Mouse (Mus musculus): Measurements from ENCODE around the gene Spata2. TPM values are rescaled to one million over a fixed set of nuclear protein-coding genes. Genes with fewer than 3 reads are reported as not detected.

Spata2 gene
- polyA plus RNA-seq, 1 experiment from 2014 or later = 11.7 TPM

DNA sequence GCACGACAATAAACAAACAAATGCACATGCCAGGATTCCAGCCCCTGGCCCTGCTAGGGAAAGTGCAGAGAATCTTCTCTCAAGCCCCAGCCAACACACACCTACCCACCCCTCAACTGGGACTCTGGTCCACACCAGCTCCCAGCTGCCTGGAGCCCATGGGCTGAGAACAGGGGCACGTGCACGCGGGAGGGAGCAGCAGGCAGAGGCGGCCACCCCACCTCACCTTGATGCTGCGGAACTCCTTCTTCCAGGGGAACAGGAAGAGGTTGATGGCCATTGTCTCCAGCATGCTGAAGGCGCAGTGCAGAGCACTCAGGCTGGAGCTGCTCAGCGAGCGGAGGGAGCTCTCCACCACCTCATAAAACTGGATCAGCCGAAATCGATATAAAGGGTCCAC, 7.8 kb downstream of the Spata2 start:
- H3K4me3 ChIP-seq (ENCODE audit: control insufficient read depth in 1 of 2, insufficient read depth in 1 of 2, low read depth in 1 of 2, low read length in 2 of 2) = no peak overlapping the region
- H3K4me2 ChIP-seq (ENCODE audit: low read length) = no peak overlapping the region
- H3K27ac ChIP-seq (replicated peaks in 1 of 2; ENCODE audit: control insufficient read depth in 1 of 2, insufficient read depth in 1 of 2, low read depth in 2 of 2, low read length in 2 of 2) = no peak overlapping the region
- H3K4me1 ChIP-seq (ENCODE audit: control insufficient read depth in 2 of 2, insufficient read depth in 2 of 2, low read length in 2 of 2) = peaks cover 0 to 17% of the 10 kb centered on the region in 2 experiments; a peak in 3 of 4 replicates
- no peaks in the 10 kb centered on the region for H3K27me3 ChIP-seq (ENCODE audit: control insufficient read depth, insufficient read depth, low read length)
- peaks cover 45% of the 10 kb centered on the region for H3K36me3 ChIP-seq (ENCODE audit: control insufficient read depth, insufficient read depth, low read length)
- H3K9me3 ChIP-seq (ENCODE audit: control insufficient read depth, low read length) = no peaks in the 10 kb centered on the region
- no peak overlapping the region for H3K9ac ChIP-seq (ENCODE audit: low read length)
- no peak for ATAC-seq (ENCODE audit: insufficient number of reproducible peaks, insufficient read depth, low FRiP score, low read depth)
- WGBS = 90% methylated on average over 11 of the region's 11 CpGs

DNA sequence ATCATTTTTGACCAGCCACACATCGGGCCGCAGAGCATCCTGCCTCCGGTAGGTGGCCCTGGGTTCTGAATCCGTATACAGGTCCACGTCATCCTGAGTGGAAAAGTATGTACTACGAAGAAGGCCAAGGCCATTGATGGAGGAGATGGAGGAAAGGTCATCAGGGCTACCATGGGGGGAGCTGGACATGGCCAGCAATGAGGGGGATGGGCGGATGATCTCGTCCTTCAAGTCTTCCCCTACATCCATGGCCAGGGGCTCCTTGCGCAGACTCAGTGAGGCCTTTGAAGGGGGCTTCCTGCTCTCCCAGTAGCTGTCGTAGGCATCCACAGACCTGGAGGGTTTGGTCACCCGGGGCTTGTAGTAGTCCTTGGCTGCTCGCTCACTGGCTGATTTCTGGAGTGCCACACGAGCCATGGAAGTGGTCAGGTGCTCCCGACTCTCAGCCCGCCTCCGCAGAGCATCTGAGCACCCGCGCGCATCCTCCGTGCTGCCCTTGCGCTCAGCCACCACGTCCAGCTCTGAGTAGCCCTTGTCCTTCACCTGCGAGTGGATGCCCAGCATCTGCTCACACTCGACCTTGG, 8.8 kb downstream of the Spata2 start:
- H3K9me3 ChIP-seq (ENCODE audit: control insufficient read depth, low read length) = no peaks in the 10 kb centered on the region
- ATAC-seq (ENCODE audit: insufficient number of reproducible peaks, insufficient read depth, low FRiP score, low read depth) = 0 out of 2 replicates have a peak, but pooled peaks have one; percentile 10
- H3K4me2 ChIP-seq (ENCODE audit: low read length) = no peak overlapping the region
- no peak overlapping the region for H3K27ac ChIP-seq (replicated peaks in 1 of 2; ENCODE audit: control insufficient read depth in 1 of 2, insufficient read depth in 1 of 2, low read depth in 2 of 2, low read length in 2 of 2)
- H3K4me1 ChIP-seq (ENCODE audit: control insufficient read depth in 2 of 2, insufficient read depth in 2 of 2, low read length in 2 of 2) = peaks cover 0 to 17% of the 10 kb centered on the region in 2 experiments; a peak in 3 of 4 replicates
- peaks cover 45% of the 10 kb centered on the region for H3K36me3 ChIP-seq (ENCODE audit: control insufficient read depth, insufficient read depth, low read length)
- no peak overlapping the region for H3K9ac ChIP-seq (ENCODE audit: low read length)
- H3K27me3 ChIP-seq (ENCODE audit: control insufficient read depth, insufficient read depth, low read length) = no peaks in the 10 kb centered on the region
- 93% methylated on average over 24 of the region's 24 CpGs for WGBS
- no peak overlapping the region for H3K4me3 ChIP-seq (ENCODE audit: control insufficient read depth in 1 of 2, insufficient read depth in 1 of 2, low read depth in 1 of 2, low read length in 2 of 2)

DNA sequence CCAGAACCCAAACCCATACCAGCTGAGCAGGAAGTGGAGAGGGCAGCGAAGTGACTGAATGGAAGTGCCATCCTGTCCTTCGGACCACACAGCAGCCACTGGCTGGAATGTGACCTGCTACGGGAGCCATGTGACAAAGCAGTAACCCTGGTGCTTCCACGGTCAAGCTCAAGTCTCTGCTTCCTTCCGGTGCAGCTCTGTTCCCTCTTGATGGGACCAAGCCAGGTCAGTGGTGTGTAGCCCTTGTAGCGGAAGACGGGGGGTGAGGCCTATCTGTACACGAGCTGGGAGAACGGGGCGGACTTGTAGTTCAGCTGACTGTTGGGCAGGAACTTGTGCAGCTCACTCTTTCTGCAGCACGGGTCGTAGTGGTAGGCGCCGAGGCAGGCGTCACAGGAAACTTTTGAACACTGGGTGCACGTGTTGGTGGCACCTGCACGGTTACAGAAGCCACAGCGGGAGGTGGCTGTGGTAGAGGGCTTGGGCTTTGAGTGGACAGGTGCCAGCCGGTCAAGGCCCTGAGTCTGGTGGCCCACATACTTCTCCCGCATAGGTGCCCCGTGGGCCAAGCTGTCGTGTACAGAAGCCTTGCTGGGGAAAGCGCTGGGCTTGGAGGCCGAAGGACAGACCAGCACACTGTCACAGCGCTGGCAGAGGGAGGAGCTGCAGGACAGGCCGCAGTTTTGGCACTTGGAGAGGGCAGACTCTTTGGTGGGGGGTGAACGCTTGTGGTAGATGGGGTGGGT, 9.4 kb downstream of the Spata2 start:
- H3K27me3 ChIP-seq (ENCODE audit: control insufficient read depth, insufficient read depth, low read length) = no peaks in the 10 kb centered on the region
- no peak overlapping the region for H3K4me3 ChIP-seq (ENCODE audit: control insufficient read depth in 1 of 2, insufficient read depth in 1 of 2, low read depth in 1 of 2, low read length in 2 of 2)
- ATAC-seq (ENCODE audit: insufficient number of reproducible peaks, insufficient read depth, low FRiP score, low read depth) = no peak
- WGBS = 88% methylated on average over 27 of the region's 27 CpGs
- no peak overlapping the region for H3K27ac ChIP-seq (replicated peaks in 1 of 2; ENCODE audit: control insufficient read depth in 1 of 2, insufficient read depth in 1 of 2, low read depth in 2 of 2, low read length in 2 of 2)
- H3K9me3 ChIP-seq (ENCODE audit: control insufficient read depth, low read length) = no peaks in the 10 kb centered on the region
- H3K4me1 ChIP-seq (ENCODE audit: control insufficient read depth in 2 of 2, insufficient read depth in 2 of 2, low read length in 2 of 2) = peaks cover 0 to 11% of the 10 kb centered on the region in 2 experiments; a peak in 3 of 4 replicates
- no peak overlapping the region for H3K4me2 ChIP-seq (ENCODE audit: low read length)
- H3K36me3 ChIP-seq (ENCODE audit: control insufficient read depth, insufficient read depth, low read length) = peaks cover 43% of the 10 kb centered on the region
- no peak overlapping the region for H3K9ac ChIP-seq (ENCODE audit: low read length)

DNA sequence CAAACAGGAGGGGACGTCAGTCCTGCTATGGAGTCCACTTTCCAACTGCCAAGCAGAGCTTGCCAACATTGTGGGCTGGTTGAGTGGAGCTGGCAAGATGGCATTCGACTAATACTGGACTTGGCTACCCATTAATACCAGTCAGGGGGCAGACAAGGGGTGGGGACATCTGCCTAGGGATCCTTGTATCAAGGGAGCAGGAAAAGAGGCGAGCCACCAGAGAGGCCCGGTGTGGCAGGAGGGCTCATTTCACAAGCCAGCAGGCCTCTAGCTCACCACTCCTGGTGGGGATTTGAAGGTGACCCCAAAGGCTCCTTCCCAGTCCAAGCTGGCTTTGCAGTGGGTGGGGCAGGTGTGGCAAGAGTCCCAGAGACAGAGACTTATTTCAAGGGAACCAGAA, 10.0 kb downstream of the Spata2 start:
- Histone ChIP-seq H3K27ac (replicated peaks in 1 of 2; ENCODE audit: control insufficient read depth in 1 of 2, insufficient read depth in 1 of 2, low read depth in 2 of 2, low read length in 2 of 2) (no peak overlapping the region), H3K4me2 (ENCODE audit: low read length) (no peak overlapping the region), H3K9ac (ENCODE audit: low read length) (no peak overlapping the region), H3K4me1 (ENCODE audit: control insufficient read depth in 2 of 2, insufficient read depth in 2 of 2, low read length in 2 of 2) (peaks cover 0 to 8% of the 10 kb centered on the region in 2 experiments; a peak in 3 of 4 replicates), H3K4me3 (ENCODE audit: control insufficient read depth in 1 of 2, insufficient read depth in 1 of 2, low read depth in 1 of 2, low read length in 2 of 2) (no peak overlapping the region), H3K27me3 (ENCODE audit: control insufficient read depth, insufficient read depth, low read length) (no peaks in the 10 kb centered on the region), H3K9me3 (ENCODE audit: control insufficient read depth, low read length) (no peaks in the 10 kb centered on the region), H3K36me3 (ENCODE audit: control insufficient read depth, insufficient read depth, low read length) (peaks cover 43% of the 10 kb centered on the region)
- 84% methylated on average over 4 of the region's 4 CpGs for WGBS
- ATAC-seq (ENCODE audit: insufficient number of reproducible peaks, insufficient read depth, low FRiP score, low read depth) = no peak

DNA sequence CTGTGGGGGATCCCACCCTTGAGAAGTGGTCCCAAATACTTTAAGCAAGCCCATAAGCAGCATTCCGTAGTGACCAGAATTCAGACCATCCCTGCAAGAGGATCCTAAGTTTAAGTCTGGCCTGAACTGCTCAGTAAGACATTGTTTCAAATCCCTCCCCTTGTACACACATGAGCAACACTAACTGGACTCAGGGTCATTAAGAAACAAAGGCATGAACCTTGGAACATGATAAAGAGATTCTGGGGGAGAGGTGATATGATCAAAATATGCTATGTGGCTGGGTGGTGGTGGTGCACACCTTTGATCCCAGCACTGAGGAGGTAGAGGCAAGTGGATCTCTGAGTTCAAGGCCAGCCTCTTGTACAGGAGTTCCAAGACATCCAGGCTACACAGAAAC, 13.2 kb downstream of the Spata2 start:
- no peaks in the 10 kb centered on the region for H3K9me3 ChIP-seq (ENCODE audit: control insufficient read depth, low read length)
- ATAC-seq (ENCODE audit: insufficient number of reproducible peaks, insufficient read depth, low FRiP score, low read depth) = no peak
- peaks cover 42% of the 10 kb centered on the region for H3K36me3 ChIP-seq (ENCODE audit: control insufficient read depth, insufficient read depth, low read length)

DNA sequence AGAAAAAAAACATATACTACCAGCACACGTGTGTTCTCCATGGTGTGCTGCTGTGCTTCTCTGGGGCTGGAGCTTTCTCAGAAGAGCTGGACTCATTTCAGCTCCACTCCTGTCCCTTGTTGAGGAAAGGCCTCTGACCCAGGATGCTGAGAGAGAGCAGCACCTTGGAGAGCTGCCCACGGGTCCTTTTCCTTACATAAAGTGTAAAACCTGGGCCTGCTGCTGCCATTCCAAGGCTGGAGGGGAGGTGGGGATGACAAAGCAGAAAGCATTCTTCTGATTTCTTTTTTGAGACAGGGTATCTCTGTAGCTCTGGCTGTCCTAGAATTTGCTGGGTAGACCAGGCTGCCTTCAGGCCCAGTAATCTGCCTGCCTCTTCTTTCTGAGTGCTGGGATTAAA, 14.6 kb downstream of the Spata2 start:
- Histone ChIP-seq H3K27ac (replicated peaks in 1 of 2; ENCODE audit: control insufficient read depth in 1 of 2, insufficient read depth in 1 of 2, low read depth in 2 of 2, low read length in 2 of 2) (no peak overlapping the region), H3K27me3 (ENCODE audit: control insufficient read depth, insufficient read depth, low read length) (no peaks in the 10 kb centered on the region), H3K4me2 (ENCODE audit: low read length) (no peak overlapping the region), H3K9me3 (ENCODE audit: control insufficient read depth, low read length) (no peaks in the 10 kb centered on the region), H3K36me3 (ENCODE audit: control insufficient read depth, insufficient read depth, low read length) (peaks cover 42% of the 10 kb centered on the region), H3K9ac (ENCODE audit: low read length) (no peak overlapping the region), H3K4me3 (ENCODE audit: control insufficient read depth in 1 of 2, insufficient read depth in 1 of 2, low read depth in 1 of 2, low read length in 2 of 2) (no peak overlapping the region), H3K4me1 (ENCODE audit: control insufficient read depth in 2 of 2, insufficient read depth in 2 of 2, low read length in 2 of 2) (peaks cover 16 to 19% of the 10 kb centered on the region in 2 experiments)
- ATAC-seq (ENCODE audit: insufficient number of reproducible peaks, insufficient read depth, low FRiP score, low read depth) = no peak
- WGBS = 46% methylated on average over 2 of the region's 2 CpGs

More for the DNA sequence above, 13.2 kb downstream of the Spata2 start:
- WGBS = 86% methylated on average over 1 of the region's 1 CpGs
- H3K4me2 ChIP-seq (ENCODE audit: low read length) = no peak overlapping the region
- H3K4me3 ChIP-seq (ENCODE audit: control insufficient read depth in 1 of 2, insufficient read depth in 1 of 2, low read depth in 1 of 2, low read length in 2 of 2) = no peak overlapping the region
- peaks cover 16 to 19% of the 10 kb centered on the region in 2 experiments for H3K4me1 ChIP-seq (ENCODE audit: control insufficient read depth in 2 of 2, insufficient read depth in 2 of 2, low read length in 2 of 2)
- no peak overlapping the region for H3K9ac ChIP-seq (ENCODE audit: low read length)
- H3K27ac ChIP-seq (replicated peaks in 1 of 2; ENCODE audit: control insufficient read depth in 1 of 2, insufficient read depth in 1 of 2, low read depth in 2 of 2, low read length in 2 of 2) = no peak overlapping the region
- H3K27me3 ChIP-seq (ENCODE audit: control insufficient read depth, insufficient read depth, low read length) = no peaks in the 10 kb centered on the region

DNA sequence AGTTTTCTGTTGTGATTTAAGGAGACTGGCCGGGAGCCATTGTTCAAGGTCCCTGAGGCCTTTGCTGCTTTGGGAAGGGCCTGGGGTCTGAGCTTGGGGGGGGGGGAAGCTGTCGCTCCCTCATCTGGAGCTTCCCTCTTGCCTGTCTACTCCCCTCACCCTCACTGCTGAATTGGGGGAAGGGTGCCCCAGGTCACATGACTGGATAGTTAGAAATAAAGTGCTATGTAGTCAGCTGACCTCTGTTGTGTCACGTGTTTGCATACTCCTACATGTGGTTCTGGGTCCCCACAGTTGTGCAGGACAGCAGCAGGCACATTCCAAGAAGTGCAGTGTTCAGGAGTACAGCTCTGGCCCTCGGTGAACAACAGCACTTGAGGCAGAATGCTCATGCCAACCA, 15.9 kb downstream of the Spata2 start:
- peak overlapping the region in 1 of 2 experiments; percentile 63; a peak in 3 of 4 replicates for H3K27ac ChIP-seq (replicated peaks in 1 of 2; ENCODE audit: control insufficient read depth in 1 of 2, insufficient read depth in 1 of 2, low read depth in 2 of 2, low read length in 2 of 2)
- peak overlapping the region; percentile 2; the same call in 1 of the 2 replicates for H3K4me2 ChIP-seq (ENCODE audit: low read length)
- H3K36me3 ChIP-seq (ENCODE audit: control insufficient read depth, insufficient read depth, low read length) = peaks cover 43% of the 10 kb centered on the region
- peaks cover 16 to 19% of the 10 kb centered on the region in 2 experiments for H3K4me1 ChIP-seq (ENCODE audit: control insufficient read depth in 2 of 2, insufficient read depth in 2 of 2, low read length in 2 of 2)
- no peak for ATAC-seq (ENCODE audit: insufficient number of reproducible peaks, insufficient read depth, low FRiP score, low read depth)
- 56% methylated on average over 4 of the region's 4 CpGs for WGBS
- H3K9me3 ChIP-seq (ENCODE audit: control insufficient read depth, low read length) = no peaks in the 10 kb centered on the region
- no peaks in the 10 kb centered on the region for H3K27me3 ChIP-seq (ENCODE audit: control insufficient read depth, insufficient read depth, low read length)
- H3K9ac ChIP-seq (ENCODE audit: low read length) = no peak overlapping the region
- H3K4me3 ChIP-seq (ENCODE audit: control insufficient read depth in 1 of 2, insufficient read depth in 1 of 2, low read depth in 1 of 2, low read length in 2 of 2) = no peak overlapping the region
